ENCODE assay signal across 8 mouse cellular contexts in the genomic region with DNA sequence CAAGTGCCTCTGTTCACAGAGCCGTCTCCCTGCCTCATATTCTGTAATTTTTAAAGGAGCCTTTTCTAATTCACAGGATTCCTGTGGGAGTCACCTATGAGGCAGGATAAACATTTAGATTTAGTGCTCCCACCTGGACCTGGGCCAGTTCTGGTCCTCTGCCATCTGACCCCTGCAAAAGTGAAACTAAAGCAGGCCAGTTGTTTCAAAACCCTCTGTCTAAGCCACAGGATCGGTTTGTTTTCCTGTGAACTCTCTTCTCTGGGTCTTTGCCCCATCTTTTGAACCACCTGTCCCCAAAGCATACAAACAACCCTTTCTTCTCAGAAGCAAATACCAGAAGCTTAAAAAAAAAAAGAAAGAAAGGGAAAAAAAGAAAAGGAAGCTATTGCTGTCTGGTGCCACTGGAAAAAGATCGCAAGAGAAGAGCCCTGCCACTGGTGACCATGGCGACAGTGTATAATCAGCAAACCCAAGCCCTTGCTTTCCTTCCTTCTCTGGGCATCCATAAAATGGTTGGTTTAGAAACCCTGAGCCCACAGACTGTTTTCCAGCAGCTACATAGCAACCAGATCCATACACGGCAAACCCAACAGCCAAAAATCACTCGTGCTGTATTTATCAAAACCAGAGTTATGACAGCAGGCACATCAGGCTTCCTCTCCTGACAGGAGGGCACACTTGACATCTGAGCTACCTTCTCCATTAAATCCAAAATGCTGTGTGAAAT. TPM values are rescaled to one million over a fixed set of nuclear protein-coding genes. Genes with fewer than 3 reads are reported as not detected.
A peak's percentile ranks its signal among the peaks of the same experiment; 100 is the strongest.
DNase-seq lines count a peak whose midpoint lies in the region; ATAC-seq lines count a peak whose summit lies in the region.
"Had no signal": no experiment of that assay in that cellular context is flagged by ENCODE, and none has a peak within 500 bp of the region (broad histone marks: within the 10 kb centered on the region; RNA-seq: fewer than 3 reads in every experiment).

No protein-coding gene starts in this region.

- ATAC-seq in intestine, embryonic 16.5 days = no peak
- no peak for ATAC-seq in lung, embryonic 16.5 days (ENCODE audit: low read depth)

- no peak overlapping the region for H3K4me3 ChIP-seq in intestine, embryonic 16.5 days (ENCODE audit: low read length)
- H3K4me3 ChIP-seq in lung, embryonic 16.5 days (ENCODE audit: low read length) = 0 out of 2 replicates have a peak overlapping the region, but pooled peaks have one; percentile 13

- H3K4me2 ChIP-seq in intestine, embryonic 16.5 days (ENCODE audit: low read depth, low read length) = peak overlapping the region; percentile 35
- H3K4me2 ChIP-seq in lung, embryonic 16.5 days (ENCODE audit: low read depth, low read length) = peak overlapping the region; percentile 47

- H3K36me3 ChIP-seq in intestine, embryonic 16.5 days (ENCODE audit: control insufficient read depth, insufficient read depth, low read length) = no peaks in the 10 kb centered on the region
- H3K36me3 ChIP-seq in lung, embryonic 16.5 days (ENCODE audit: control insufficient read depth, insufficient read depth, low read length) = no peaks in the 10 kb centered on the region

- peaks cover 2% of the 10 kb centered on the region; the same call in 1 of the 2 replicates for H3K4me1 ChIP-seq in intestine, embryonic 16.5 days (ENCODE audit: control insufficient read depth, insufficient read depth, low read length)
- H3K4me1 ChIP-seq in lung, embryonic 16.5 days (replicated peaks; ENCODE audit: control insufficient read depth, insufficient read depth, low read length) = peaks cover 5% of the 10 kb centered on the region; the same call in 1 of the 2 replicates

- DNase-seq in urinary bladder, postnatal 14 days (ENCODE audit: low spot score) = peak; percentile 59
- no peak for DNase-seq in urinary bladder, postnatal 10 days (ENCODE audit: low spot score)
- peak; percentile 36 for DNase-seq in gastrocnemius, postnatal 14 days
- peak; percentile 21 for DNase-seq in testis, postnatal 14 days (ENCODE audit: low spot score)
- DNase-seq in embryo, embryonic 10 days (ENCODE audit: low spot score) = no peak

- H3K9ac ChIP-seq in intestine, embryonic 16.5 days (ENCODE audit: low read depth, low read length) = 0 out of 2 replicates have a peak overlapping the region, but pooled peaks have one; percentile 8
- 0 out of 2 replicates have a peak overlapping the region, but pooled peaks have one; percentile 25 for H3K9ac ChIP-seq in lung, embryonic 16.5 days (ENCODE audit: low read length)

- intact Hi-C loops in gastrocnemius, postnatal 14 days (cut with DNase I; ENCODE audit: low total_unique reads) = no loop called here

- no peaks in the 10 kb centered on the region for H3K27me3 ChIP-seq in intestine, embryonic 16.5 days (replicated peaks; ENCODE audit: control insufficient read depth, insufficient read depth, low read length)
- H3K27me3 ChIP-seq in lung, embryonic 16.5 days (ENCODE audit: control insufficient read depth, insufficient read depth, low read depth, low read length) = no peaks in the 10 kb centered on the region

- no peaks in the 10 kb centered on the region for H3K9me3 ChIP-seq in intestine, embryonic 16.5 days (ENCODE audit: control insufficient read depth, low read length)
- H3K9me3 ChIP-seq in lung, embryonic 16.5 days (ENCODE audit: control insufficient read depth, low read length) = no peaks in the 10 kb centered on the region

- no peak overlapping the region for H3K27ac ChIP-seq in intestine, embryonic 16.5 days (ENCODE audit: low read length)
- H3K27ac ChIP-seq in lung, embryonic 16.5 days (ENCODE audit: low read length) = no peak overlapping the region

- WGBS in intestine, embryonic 16.5 days = 35% methylated on average over 6 of the region's 6 CpGs
- 34% methylated on average over 6 of the region's 6 CpGs for WGBS in lung, embryonic 16.5 days

RNA-seq across cellular contexts. Expression of a gene that starts 10.3 kb away (rescaled TPM):
- total RNA-seq in gastrocnemius, postnatal 14 days (2021) = 10 to 100 TPM; 11.2 to 14.4 TPM
- polyA plus RNA-seq in intestine, embryonic 16.5 days (2015; fragmentation: Nextera tagmentation; extraction: Ambion mirVana) = 15.0 and 15.2 TPM in 2 replicates
- polyA plus RNA-seq in lung, embryonic 16.5 days (2015; fragmentation: Nextera tagmentation; extraction: Ambion mirVana) = 17.7 and 17.9 TPM in 2 replicates

RNA-seq across cellular contexts. Expression of a gene that starts 58.5 kb away (rescaled TPM):
- total RNA-seq in gastrocnemius, postnatal 14 days (2021) = not detected
- 0.10 TPM in 1 of 2 replicates, not detected in the other for polyA plus RNA-seq in intestine, embryonic 16.5 days (2015; fragmentation: Nextera tagmentation; extraction: Ambion mirVana)
- polyA plus RNA-seq in lung, embryonic 16.5 days (2015; fragmentation: Nextera tagmentation; extraction: Ambion mirVana) = 0.24 and 0.53 TPM in 2 replicates
- polyA plus RNA-seq: cortical plate, adult 2 months had no signal

Comparison
In these comparisons a context has a peak if more than half of its experiments do, and no peak if none do; other contexts are left out.
1. DNase-seq: peak in urinary bladder, postnatal 14 days (single experiment), gastrocnemius, postnatal 14 days (single experiment) and testis, postnatal 14 days (single experiment); none in urinary bladder, postnatal 10 days (single experiment) and embryo, embryonic 10 days (single experiment).